Mouse (Mus musculus) liver, embryonic 13.5 days (tissue): ENCODE results near the gene Kctd21. TPM values are rescaled to one million over a fixed set of nuclear protein-coding genes. Genes with fewer than 3 reads are reported as not detected.

Source experiments
- ATAC-seq: fragments of 200-750 bp; cut with Nextera tagmentation; 2 replicates; pipeline ENCODE4 v1.8.0; 2017; ENCODE audit warnings: low read depth, mild to moderate bottlenecking, moderate number of reproducible peaks, moderate library complexity
- DNase-seq: peaks from one replicate; pipeline ENCODE4 v3.0.0; 2022
- H3K27ac ChIP-seq: fragments of 300-500 bp; sonication (generic); 2 replicates; pipeline ENCODE4 v1.5.1; 2015; ENCODE audit warnings: moderate library complexity, mild to moderate bottlenecking, inconsistent platforms
- H3K27me3 ChIP-seq: fragments of 300-500 bp; sonication (generic); 2 replicates; pipeline ENCODE4 v1.6.1; 2015; ENCODE audit warnings: mild to moderate bottlenecking, inconsistent platforms
- H3K36me3 ChIP-seq: fragments of 300-500 bp; sonication (generic); 2 replicates; pipeline ENCODE4 v1.6.1; 2015; ENCODE audit warnings: mild to moderate bottlenecking, inconsistent platforms
- H3K4me1 ChIP-seq: fragments of 300-500 bp; sonication (generic); replicated peaks from 2 replicates; pipeline ENCODE4 v1.6.1; 2015; ENCODE audit warnings: inconsistent platforms
- H3K4me2 ChIP-seq: fragments of 300-500 bp; sonication (generic); 2 replicates; pipeline ENCODE4 v1.6.1; 2015; ENCODE audit warnings: inconsistent platforms, mild to moderate bottlenecking, moderate library complexity
- H3K4me3 ChIP-seq: fragments of 300-500 bp; sonication (generic); replicated peaks from 2 replicates; pipeline ENCODE4 v1.5.1; 2015; ENCODE audit warnings: mild to moderate bottlenecking, inconsistent platforms
- H3K9ac ChIP-seq: fragments of 300-500 bp; sonication (generic); 2 replicates; pipeline ENCODE4 v1.6.1; 2015; ENCODE audit warnings: mild to moderate bottlenecking, inconsistent platforms
- H3K9me3 ChIP-seq: fragments of 300-500 bp; sonication (generic); replicated peaks from 2 replicates; pipeline ENCODE4 v1.6.1; 2016; ENCODE audit warnings: inconsistent platforms
- WGBS: fragments of 180-500 bp; shearing (Covaris S2); methylation state at CpG from one replicate; pipeline ENCODE4 v1.1.7; 2015; ENCODE audit not compliant: insufficient replicate concordance; 5-methylcytosine and 5-hydroxymethylcytosine counted together
- polyA plus RNA-seq: library from polyadenylated mRNA; unstranded; fragments of >200 nt; fragmentation: Nextera tagmentation; extraction: Ambion mirVana; gene quantifications from 2 replicates; pipeline ENCODE4 v1.2.1, GENCODE M21; 2015

Kctd21 gene
- polyA plus RNA-seq, 1 experiment from 2014 or later, result 0.92 TPM

DNA sequence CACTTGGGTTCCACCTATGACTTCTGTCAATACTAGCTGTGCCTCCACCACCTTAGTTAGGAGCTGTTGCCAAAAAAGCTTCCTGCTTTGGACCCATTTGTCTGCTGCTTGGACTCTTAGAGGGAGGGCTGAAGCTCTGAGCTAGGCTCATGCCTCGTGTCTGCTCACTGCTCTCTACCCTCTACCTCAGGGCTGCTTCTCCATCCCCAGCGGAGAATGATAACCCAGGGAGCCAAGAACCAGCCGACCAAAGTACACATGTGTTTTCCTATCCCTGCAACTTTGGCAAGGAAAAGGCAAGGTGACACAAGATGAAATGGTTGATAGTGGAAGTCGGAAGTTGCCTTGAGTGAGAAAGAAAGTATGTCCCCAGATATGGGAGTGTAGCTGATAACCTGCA lies 26.9 kb upstream of the Kctd21 start:
- Histone ChIP-seq H3K27ac (no peak overlapping the region), H3K27me3 (no peaks in the 10 kb centered on the region), H3K4me1 (0 out of 2 replicates have a peak, but pooled peaks cover 6% of the 10 kb centered on the region), H3K4me3 (no peak overlapping the region), H3K9ac (no peak overlapping the region), H3K4me2 (no peak overlapping the region), H3K36me3 (peaks cover 42% of the 10 kb centered on the region), H3K9me3 (no peaks in the 10 kb centered on the region)
- ATAC-seq, result no peak
- 62% methylated on average over 4 of the region's 4 CpGs for WGBS
- no peak for DNase-seq

DNA sequence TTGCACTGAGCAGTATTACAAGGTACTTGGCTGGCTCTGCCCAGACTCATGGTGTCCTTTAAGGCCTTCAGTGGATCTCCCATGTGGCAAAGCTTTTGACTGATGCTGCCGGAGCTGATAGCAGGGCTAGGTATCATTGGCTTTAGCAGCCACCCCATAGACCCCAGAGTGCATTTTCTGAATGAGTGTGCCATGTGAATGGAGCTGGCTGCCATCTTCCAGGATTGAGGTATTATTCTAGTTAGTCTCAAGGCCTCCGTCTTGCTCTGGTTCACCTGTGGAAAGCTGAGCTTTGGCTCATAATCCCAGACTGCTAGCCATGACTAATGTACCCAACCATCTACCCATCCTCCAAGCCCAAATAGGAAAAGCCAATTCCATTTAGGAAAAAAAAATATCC lies 25.3 kb upstream of the Kctd21 start:
- Histone ChIP-seq H3K4me2 (no peak overlapping the region), H3K9ac (no peak overlapping the region), H3K4me3 (no peak overlapping the region), H3K4me1 (0 out of 2 replicates have a peak, but pooled peaks cover 6% of the 10 kb centered on the region), H3K9me3 (no peaks in the 10 kb centered on the region), H3K27ac (no peak overlapping the region), H3K27me3 (no peaks in the 10 kb centered on the region), H3K36me3 (peaks cover 40% of the 10 kb centered on the region)
- DNase-seq (no peak), ATAC-seq (no peak)
- 74% methylated on average over 2 of the region's 2 CpGs for WGBS

DNA sequence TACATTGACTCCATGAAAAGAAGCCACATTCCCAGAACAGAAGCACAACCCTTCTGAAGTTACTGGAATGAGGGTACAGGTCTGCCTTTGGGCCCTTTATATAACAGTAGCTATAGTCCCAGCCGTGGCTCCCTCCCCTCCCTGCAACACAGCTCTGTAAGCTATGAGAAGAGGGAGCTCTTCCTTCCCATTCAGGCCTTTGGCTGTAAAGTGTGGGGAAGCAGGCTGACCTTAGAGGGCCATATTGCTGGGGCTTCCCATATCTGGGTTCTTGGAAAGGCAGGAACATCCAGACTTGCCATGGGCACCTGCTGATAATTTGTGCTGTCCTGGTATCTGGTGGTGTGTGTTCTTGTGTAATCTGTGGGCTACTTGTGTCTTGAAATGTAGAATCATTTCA lies 24.6 kb upstream of the Kctd21 start:
- Histone ChIP-seq H3K4me1 (0 out of 2 replicates have a peak, but pooled peaks cover 6% of the 10 kb centered on the region), H3K4me2 (no peak overlapping the region), H3K9me3 (no peaks in the 10 kb centered on the region), H3K27ac (no peak overlapping the region), H3K27me3 (no peaks in the 10 kb centered on the region), H3K36me3 (peaks cover 35% of the 10 kb centered on the region), H3K4me3 (no peak overlapping the region), H3K9ac (no peak overlapping the region)
- DNase-seq (no peak), ATAC-seq (no peak)
- WGBS, result 57% methylated on average over 1 of the region's 1 CpGs

DNA sequence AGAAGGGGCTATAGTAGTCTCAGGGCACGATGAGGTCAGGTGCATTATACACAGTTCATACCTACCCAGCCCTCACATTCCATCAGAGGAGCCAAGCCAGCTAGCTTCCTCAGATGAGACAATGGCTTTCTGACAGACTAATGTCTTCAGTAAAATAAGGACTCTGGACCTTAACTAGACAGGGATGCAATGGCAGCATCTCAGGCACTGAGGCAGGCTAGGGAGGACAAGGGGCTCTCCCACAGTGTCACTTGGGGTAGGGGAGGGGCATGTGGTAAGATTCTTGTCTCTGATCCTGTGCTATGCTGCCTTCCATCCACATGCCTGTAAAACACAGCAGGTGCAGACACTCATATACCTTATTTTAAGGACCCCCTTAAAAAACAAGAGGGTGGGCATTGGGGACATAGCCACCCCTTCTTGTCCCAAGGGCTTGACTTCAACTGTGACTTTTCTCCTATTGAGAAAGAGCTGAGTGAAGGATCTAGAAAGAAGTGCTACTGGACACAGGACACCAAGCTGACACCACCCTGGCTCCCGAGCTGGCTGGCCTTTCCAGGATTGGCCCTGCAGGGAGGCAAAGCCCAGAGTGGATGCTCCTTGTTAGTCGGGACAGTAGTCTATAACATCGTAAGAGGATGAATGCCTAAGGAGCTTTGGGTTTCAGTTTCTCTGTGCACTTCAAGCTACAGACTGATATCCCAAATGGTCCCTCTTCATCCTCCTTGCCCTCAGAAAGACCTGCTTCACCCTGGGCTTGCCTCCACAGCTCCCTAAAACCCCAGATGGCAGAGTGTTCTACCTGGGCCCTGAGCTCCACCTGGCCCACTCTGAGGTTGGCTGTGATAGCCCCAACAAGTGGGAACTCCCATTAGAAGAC lies 22.4 kb upstream of the Kctd21 start:
- Histone ChIP-seq H3K36me3 (peaks cover 18% of the 10 kb centered on the region), H3K4me1 (0 out of 2 replicates have a peak, but pooled peaks cover 6% of the 10 kb centered on the region), H3K9me3 (no peaks in the 10 kb centered on the region), H3K4me2 (no peak overlapping the region), H3K4me3 (no peak overlapping the region), H3K9ac (no peak overlapping the region), H3K27ac (no peak overlapping the region), H3K27me3 (no peaks in the 10 kb centered on the region)
- WGBS, result 87% methylated on average over 4 of the region's 4 CpGs
- no peak for ATAC-seq
- DNase-seq, result no peak

DNA sequence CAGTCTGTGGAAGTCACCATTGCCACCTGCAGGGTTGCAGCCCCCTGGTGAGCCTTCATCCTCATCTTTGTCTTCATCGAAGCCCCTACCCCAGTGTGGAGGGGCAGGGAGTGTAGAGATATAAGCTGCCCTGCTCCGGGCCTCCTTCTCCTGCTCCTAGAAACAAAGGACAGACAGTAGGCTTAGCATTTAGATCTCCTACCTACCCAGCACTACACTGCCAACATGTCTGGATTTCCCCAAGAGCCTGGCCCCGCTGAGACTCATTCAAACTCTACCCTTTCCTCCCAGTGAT lies 21.8 kb upstream of the Kctd21 start:
- no peak for ATAC-seq
- H3K4me1 ChIP-seq, result 0 out of 2 replicates have a peak, but pooled peaks cover 5% of the 10 kb centered on the region
- no peak for DNase-seq
- no peak overlapping the region for H3K9ac ChIP-seq
- no peak overlapping the region for H3K27ac ChIP-seq
- peaks cover 12% of the 10 kb centered on the region for H3K36me3 ChIP-seq
- H3K4me2 ChIP-seq, result no peak overlapping the region
- no peaks in the 10 kb centered on the region for H3K9me3 ChIP-seq
- no peaks in the 10 kb centered on the region for H3K27me3 ChIP-seq
- no peak overlapping the region for H3K4me3 ChIP-seq
- 71% methylated on average over 3 of the region's 3 CpGs for WGBS

DNA sequence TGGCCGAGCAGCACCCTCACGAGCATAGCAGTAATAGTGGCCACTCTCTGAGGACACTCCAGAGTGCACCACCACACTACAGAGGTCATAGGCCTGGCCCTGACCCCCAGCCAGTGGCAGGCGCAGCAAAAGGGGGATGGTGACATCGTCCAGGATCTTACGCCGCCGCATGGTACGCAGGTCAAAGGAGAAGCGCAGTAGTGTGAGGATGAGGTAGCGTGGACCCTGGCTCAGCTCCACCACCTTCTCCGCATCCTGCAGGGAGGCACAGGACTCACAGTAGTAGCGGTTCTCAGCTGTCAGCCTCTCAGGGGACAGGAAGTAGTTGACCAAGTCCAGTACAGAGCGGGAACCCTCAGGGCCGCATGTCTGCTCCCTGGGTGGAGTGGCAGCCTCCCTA lies 20.5 kb upstream of the Kctd21 start:
- WGBS, result 80% methylated on average over 14 of the region's 14 CpGs
- H3K4me3 ChIP-seq, result no peak overlapping the region
- H3K9me3 ChIP-seq, result no peaks in the 10 kb centered on the region
- H3K9ac ChIP-seq, result no peak overlapping the region
- DNase-seq, result no peak
- no peaks in the 10 kb centered on the region for H3K27me3 ChIP-seq
- H3K27ac ChIP-seq, result no peak overlapping the region
- H3K4me1 ChIP-seq, result no peaks in the 10 kb centered on the region
- no peak overlapping the region for H3K4me2 ChIP-seq
- peaks cover 11% of the 10 kb centered on the region for H3K36me3 ChIP-seq
- no peak for ATAC-seq

DNA sequence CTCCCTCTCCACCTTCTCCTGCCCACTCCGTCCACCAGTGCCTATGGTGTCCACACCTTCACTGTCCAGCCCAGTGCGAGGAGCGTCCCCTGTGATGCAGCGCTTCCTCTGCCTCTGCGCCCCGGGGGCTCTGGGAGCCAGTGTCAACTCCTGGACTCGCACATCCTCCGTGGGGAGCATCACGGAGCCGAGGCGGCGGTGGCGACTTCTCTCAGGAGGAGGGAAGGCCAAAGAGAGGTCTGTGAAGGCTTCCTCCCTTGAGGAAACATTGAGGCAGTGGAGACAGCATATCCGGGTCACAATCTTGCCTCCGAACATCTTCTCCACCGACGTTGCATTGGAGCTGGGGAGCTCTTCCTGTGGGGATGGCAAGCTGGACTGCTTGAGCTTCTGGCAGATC lies 19.9 kb upstream of the Kctd21 start:
- Histone ChIP-seq H3K4me1 (no peaks in the 10 kb centered on the region), H3K27me3 (no peaks in the 10 kb centered on the region), H3K9me3 (no peaks in the 10 kb centered on the region), H3K9ac (no peak overlapping the region), H3K27ac (no peak overlapping the region), H3K4me2 (no peak overlapping the region), H3K4me3 (no peak overlapping the region), H3K36me3 (peaks cover 11% of the 10 kb centered on the region)
- ATAC-seq, result no peak
- DNase-seq, result no peak
- 79% methylated on average over 17 of the region's 17 CpGs for WGBS

DNA sequence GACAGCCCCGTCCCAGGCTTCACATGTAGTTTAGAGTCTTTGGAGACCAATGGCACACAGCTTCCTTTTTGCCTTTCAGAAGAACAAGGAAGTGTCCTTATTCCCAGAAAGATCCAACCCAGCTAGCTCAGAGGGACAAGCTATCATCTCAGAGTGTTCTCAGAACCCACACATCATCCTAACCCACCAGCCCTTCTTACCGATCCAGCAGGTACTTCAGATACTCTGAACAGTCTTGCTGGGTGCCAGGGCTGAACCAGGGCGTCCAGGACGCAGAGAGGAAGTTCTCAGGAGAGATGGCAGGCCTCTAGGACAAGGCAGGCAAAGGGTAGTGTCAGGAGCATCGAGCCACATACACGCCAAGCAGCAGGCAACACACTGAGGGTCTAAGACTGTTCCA lies 19.3 kb upstream of the Kctd21 start:
- DNase-seq (no peak), ATAC-seq (no peak)
- Histone ChIP-seq H3K9ac (no peak overlapping the region), H3K4me2 (no peak overlapping the region), H3K9me3 (no peaks in the 10 kb centered on the region), H3K27me3 (no peaks in the 10 kb centered on the region), H3K27ac (no peak overlapping the region), H3K36me3 (peaks cover 11% of the 10 kb centered on the region), H3K4me3 (no peak overlapping the region), H3K4me1 (no peaks in the 10 kb centered on the region)
- WGBS, result 68% methylated on average over 6 of the region's 6 CpGs

DNA sequence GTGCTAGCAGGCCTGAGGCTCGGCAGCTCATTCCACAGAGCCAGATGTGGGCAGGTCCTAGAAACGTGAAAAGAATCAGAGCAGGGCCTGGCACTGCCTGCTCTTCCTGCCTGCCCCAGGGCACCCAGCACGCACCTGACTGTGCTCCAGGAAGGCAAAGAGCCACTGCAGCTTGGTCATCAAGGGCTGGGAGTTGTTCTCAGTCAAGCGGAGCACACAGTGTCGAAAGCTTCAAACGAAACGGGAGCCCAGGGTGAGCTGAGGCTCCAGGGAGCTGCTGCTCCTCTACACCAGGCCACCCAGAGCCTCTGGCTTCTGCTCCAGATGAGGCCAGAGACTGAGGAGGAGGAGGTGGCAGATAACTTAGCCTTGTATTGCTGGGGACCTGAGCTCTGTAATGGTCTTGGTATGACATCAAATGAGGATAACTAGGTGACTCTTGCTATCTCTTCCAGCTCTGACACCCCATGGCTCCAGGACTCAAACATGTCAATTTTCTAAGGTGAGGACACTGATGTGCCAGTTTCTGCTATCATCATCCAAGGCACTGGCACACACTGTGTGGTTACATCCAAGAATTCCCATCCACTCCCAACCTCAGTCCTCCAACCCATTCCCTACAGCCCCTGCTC lies 18.6 kb upstream of the Kctd21 start:
- Histone ChIP-seq H3K9ac (no peak overlapping the region), H3K4me2 (no peak overlapping the region), H3K27ac (no peak overlapping the region), H3K36me3 (peaks cover 7% of the 10 kb centered on the region), H3K9me3 (no peaks in the 10 kb centered on the region), H3K4me1 (no peaks in the 10 kb centered on the region), H3K4me3 (no peak overlapping the region), H3K27me3 (no peaks in the 10 kb centered on the region)
- WGBS, result 69% methylated on average over 7 of the region's 7 CpGs
- ATAC-seq (no peak), DNase-seq (no peak)

DNA sequence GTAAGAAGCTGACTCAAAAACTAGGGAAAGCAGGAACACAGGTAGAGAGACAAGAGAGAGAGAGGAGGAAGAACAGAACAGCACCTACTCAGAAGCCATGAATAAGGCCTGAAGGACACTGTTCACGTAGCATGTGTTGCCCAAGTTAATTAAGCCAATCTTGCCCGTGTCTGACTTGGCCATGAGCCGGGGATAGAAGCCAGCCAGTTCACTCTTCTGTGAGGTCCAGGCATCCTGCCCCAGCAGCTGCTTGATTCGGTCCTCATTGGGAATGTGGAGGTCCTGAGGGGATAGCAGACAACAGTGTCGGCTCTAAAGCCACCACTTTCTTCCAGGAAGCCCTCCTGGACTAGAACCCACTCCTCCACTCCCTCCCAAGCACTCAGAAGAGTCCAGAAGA lies 17.5 kb upstream of the Kctd21 start:
- 63% methylated on average over 5 of the region's 5 CpGs for WGBS
- no peak for ATAC-seq
- H3K4me1 ChIP-seq, result no peaks in the 10 kb centered on the region
- no peaks in the 10 kb centered on the region for H3K36me3 ChIP-seq
- no peak overlapping the region for H3K4me3 ChIP-seq
- H3K9ac ChIP-seq, result no peak overlapping the region
- no peak overlapping the region for H3K27ac ChIP-seq
- H3K9me3 ChIP-seq, result no peaks in the 10 kb centered on the region
- no peak overlapping the region for H3K4me2 ChIP-seq
- 0 out of 2 replicates have a peak, but pooled peaks cover 2% of the 10 kb centered on the region for H3K27me3 ChIP-seq
- DNase-seq, result no peak

DNA sequence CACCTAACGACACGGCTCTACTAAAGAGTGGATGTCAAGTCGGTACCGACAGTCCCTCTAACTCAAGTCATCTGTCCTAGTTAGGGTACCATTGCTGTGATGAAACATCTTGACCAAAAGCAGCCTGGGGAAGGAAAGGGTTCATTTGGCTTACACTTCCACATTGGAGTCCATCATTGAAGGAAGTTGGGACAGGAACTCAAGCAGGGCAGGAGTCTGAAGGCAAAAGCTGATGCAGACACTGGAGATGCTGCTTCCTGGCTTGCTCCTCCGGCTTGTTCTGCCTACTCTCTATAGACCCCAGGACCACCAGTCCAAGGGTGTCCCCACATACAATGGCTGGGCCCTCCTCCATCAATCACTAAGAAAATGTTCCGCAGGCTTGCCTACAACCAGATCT lies 16.5 kb upstream of the Kctd21 start:
- Histone ChIP-seq H3K27ac (no peak overlapping the region), H3K36me3 (no peaks in the 10 kb centered on the region), H3K27me3 (0 out of 2 replicates have a peak, but pooled peaks cover 2% of the 10 kb centered on the region), H3K4me1 (no peaks in the 10 kb centered on the region), H3K9me3 (no peaks in the 10 kb centered on the region), H3K4me2 (no peak overlapping the region), H3K4me3 (no peak overlapping the region), H3K9ac (no peak overlapping the region)
- DNase-seq, result no peak
- ATAC-seq, result no peak
- WGBS, result 70% methylated on average over 6 of the region's 6 CpGs

DNA sequence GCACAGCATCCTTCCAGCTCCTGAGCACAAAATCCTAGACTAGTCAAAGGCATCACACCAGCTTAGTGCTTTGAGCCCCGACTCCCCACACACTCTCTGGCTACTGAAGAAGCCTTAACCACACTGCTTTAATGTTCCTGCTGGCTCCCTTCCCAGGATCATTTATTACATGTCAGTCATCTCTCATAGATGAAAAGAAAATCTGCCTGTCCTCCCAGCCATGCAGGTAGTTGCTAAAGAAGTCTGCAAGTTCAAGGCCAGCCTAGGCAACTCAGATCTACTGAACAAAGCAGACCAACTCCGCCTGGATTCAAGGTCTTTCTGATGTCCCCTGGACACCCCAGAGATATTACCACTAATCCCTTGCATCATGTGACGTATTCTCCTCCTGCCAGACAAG lies 14.4 kb upstream of the Kctd21 start:
- no peak overlapping the region for H3K27ac ChIP-seq
- no peak for DNase-seq
- no peaks in the 10 kb centered on the region for H3K4me1 ChIP-seq
- H3K36me3 ChIP-seq, result no peaks in the 10 kb centered on the region
- 66% methylated on average over 3 of the region's 3 CpGs for WGBS
- no peak overlapping the region for H3K4me3 ChIP-seq
- H3K9ac ChIP-seq, result no peak overlapping the region
- H3K9me3 ChIP-seq, result no peaks in the 10 kb centered on the region
- no peak overlapping the region for H3K4me2 ChIP-seq
- ATAC-seq, result no peak
- H3K27me3 ChIP-seq, result 0 out of 2 replicates have a peak, but pooled peaks cover 2% of the 10 kb centered on the region
